Mouse (Mus musculus): ENCODE measurements at regions not wholly inside any gene's neighbourhood (a gene's known extent, or its start where the extent isn't known, plus 50 kb on each side); places are given as distances from the start of the nearest gene placed in this dataset.

GRCm38 (mm10) chr4:89532462-89532861 lies 146.8 kb upstream of the Dmrta1 start:
- TF ChIP-seq CTCF (IDR thresholded peaks at IDR 0.05; ENCODE audit: insufficient read depth, low read depth, low read length), result no peak
- TF ChIP-seq POLR2A (IDR thresholded peaks at IDR 0.05; ENCODE audit: insufficient read depth, low read depth, low read length), result no peak

All from olfactory bulb, adult 2 months (tissue).